Mouse (Mus musculus): ENCODE measurements at regions not wholly inside any gene's neighbourhood (a gene's known extent, or its start where the extent isn't known, plus 50 kb on each side); places are given as distances from the start of the nearest gene placed in this dataset.

- H3K4me3 ChIP-seq (replicated peaks; ENCODE audit: low read length): no peak overlapping the region
- peaks cover 11% of the 10 kb centered on the region for H3K4me1 ChIP-seq (ENCODE audit: control insufficient read depth, insufficient read depth, low read length)
- H3K27me3 ChIP-seq (ENCODE audit: control insufficient read depth, insufficient read depth, low read length): no peaks in the 10 kb centered on the region
- no peaks in the 10 kb centered on the region for H3K36me3 ChIP-seq (ENCODE audit: control insufficient read depth, insufficient read depth, low read length)
- H3K9me3 ChIP-seq (replicated peaks; ENCODE audit: control insufficient read depth, low read length): no peaks in the 10 kb centered on the region
- H3K9ac ChIP-seq (ENCODE audit: low read length): no peak overlapping the region
- no peak overlapping the region for H3K27ac ChIP-seq (ENCODE audit: low read length)
- 0 out of 2 replicates have a peak, but pooled peaks have one; percentile 44 for ATAC-seq (ENCODE audit: insufficient read depth, low FRiP score)
- H3K4me2 ChIP-seq (ENCODE audit: low read depth, low read length): no peak overlapping the region
- WGBS: 26% methylated on average over 2 of the region's 2 CpGs
These were observed 189.6 kb upstream of the Klf4 start for GRCm38 (mm10) chr4:55721834-55722233.

GRCm38 (mm10) chr4:55718438-55718837 lies 186.2 kb upstream of the Klf4 start:
- Histone ChIP-seq H3K36me3 (ENCODE audit: control insufficient read depth, insufficient read depth, low read length) (no peaks in the 10 kb centered on the region), H3K4me2 (ENCODE audit: low read depth, low read length) (no peak overlapping the region), H3K4me1 (ENCODE audit: control insufficient read depth, insufficient read depth, low read length) (peaks cover 11% of the 10 kb centered on the region), H3K27ac (ENCODE audit: low read length) (no peak overlapping the region), H3K9ac (ENCODE audit: low read length) (no peak overlapping the region), H3K9me3 (replicated peaks; ENCODE audit: control insufficient read depth, low read length) (no peaks in the 10 kb centered on the region), H3K27me3 (ENCODE audit: control insufficient read depth, insufficient read depth, low read length) (no peaks in the 10 kb centered on the region), H3K4me3 (replicated peaks; ENCODE audit: low read length) (no peak overlapping the region)
- ATAC-seq (ENCODE audit: insufficient read depth, low FRiP score): no peak
- WGBS: 61% methylated on average over 4 of the region's 4 CpGs

GRCm38 (mm10) chr4:55716161-55716651 lies 183.9 kb upstream of the Klf4 start:
- 67% methylated on average over 5 of the region's 5 CpGs for WGBS
- H3K4me1 ChIP-seq (ENCODE audit: control insufficient read depth, insufficient read depth, low read length): peaks cover 10% of the 10 kb centered on the region
- ATAC-seq (ENCODE audit: insufficient read depth, low FRiP score): no peak
- no peaks in the 10 kb centered on the region for H3K9me3 ChIP-seq (replicated peaks; ENCODE audit: control insufficient read depth, low read length)
- H3K27ac ChIP-seq (ENCODE audit: low read length): no peak overlapping the region
- no peaks in the 10 kb centered on the region for H3K36me3 ChIP-seq (ENCODE audit: control insufficient read depth, insufficient read depth, low read length)
- no peak overlapping the region for H3K4me3 ChIP-seq (replicated peaks; ENCODE audit: low read length)
- H3K27me3 ChIP-seq (ENCODE audit: control insufficient read depth, insufficient read depth, low read length): no peaks in the 10 kb centered on the region
- no peak overlapping the region for H3K9ac ChIP-seq (ENCODE audit: low read length)
- H3K4me2 ChIP-seq (ENCODE audit: low read depth, low read length): no peak overlapping the region

DNA sequence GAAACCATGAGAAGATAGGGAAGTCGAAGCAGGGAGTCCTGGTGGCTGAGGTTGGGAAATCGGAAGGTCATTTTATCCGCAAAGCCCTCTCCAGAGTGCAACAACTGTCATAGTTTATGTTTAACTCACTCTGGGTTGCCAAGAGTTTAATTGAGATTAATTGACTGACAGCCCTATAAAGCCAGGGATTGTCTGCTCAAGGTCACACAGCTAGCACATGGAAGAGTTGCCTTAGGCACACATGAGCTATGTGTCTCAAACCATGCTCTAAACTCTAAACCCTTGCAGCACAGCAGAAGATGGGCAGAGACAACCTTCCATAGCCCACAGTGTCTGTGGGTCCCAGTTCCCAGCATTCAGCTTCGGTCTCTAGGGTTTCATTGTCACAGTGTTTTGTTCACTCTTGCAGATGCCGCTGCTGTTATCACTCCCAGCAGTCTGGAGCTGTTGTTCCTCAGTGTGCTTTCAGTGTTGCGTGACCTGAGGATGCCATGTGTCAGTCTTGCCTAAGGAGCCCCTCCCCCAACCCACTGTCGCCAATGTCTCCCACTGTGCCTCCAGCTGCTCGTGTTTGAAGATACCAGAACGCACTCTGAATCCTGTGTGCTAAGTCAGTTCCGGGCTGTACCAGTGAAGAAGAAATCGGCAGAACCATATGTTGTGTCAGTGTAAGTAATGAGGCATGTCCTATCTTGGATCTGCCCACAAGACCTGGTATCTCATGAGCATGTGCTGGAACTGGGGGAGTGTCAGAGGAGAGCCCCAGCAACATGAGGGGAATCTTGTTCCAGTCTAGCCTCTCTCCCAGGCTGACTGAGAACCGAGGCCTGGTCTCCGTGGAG lies 179.5 kb upstream of the Klf4 start:
- no peaks in the 10 kb centered on the region for H3K9me3 ChIP-seq (replicated peaks; ENCODE audit: control insufficient read depth, low read length)
- no peak overlapping the region for H3K27ac ChIP-seq (ENCODE audit: low read length)
- H3K4me3 ChIP-seq (replicated peaks; ENCODE audit: low read length): no peak overlapping the region
- peaks cover 12% of the 10 kb centered on the region for H3K4me1 ChIP-seq (ENCODE audit: control insufficient read depth, insufficient read depth, low read length)
- H3K9ac ChIP-seq (ENCODE audit: low read length): no peak overlapping the region
- no peak overlapping the region for H3K4me2 ChIP-seq (ENCODE audit: low read depth, low read length)
- 49% methylated on average over 13 of the region's 13 CpGs for WGBS
- no peaks in the 10 kb centered on the region for H3K36me3 ChIP-seq (ENCODE audit: control insufficient read depth, insufficient read depth, low read length)
- H3K27me3 ChIP-seq (ENCODE audit: control insufficient read depth, insufficient read depth, low read length): no peaks in the 10 kb centered on the region
- peak; percentile 37 for ATAC-seq (ENCODE audit: insufficient read depth, low FRiP score)

DNA sequence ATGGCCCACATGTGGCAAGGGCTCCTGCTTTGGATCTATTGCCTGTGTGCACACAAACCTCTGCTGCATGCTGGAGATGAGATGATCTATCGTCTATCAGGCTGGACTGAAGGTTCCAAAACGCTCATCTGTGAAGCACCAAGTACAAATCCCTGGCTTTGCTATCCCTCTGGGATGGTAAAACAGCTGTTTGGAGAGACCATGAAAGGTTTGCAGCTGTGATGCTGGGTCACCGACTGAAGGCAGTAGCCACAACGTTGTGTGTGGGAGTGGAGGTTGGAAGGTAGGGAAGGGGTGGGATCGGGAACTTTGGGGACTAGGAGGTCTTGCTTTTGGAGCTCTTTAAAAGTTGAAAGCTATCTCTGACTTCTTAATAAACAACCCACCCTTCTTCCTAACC lies 178.2 kb upstream of the Klf4 start:
- H3K9me3 ChIP-seq (replicated peaks; ENCODE audit: control insufficient read depth, low read length): no peaks in the 10 kb centered on the region
- H3K27ac ChIP-seq (ENCODE audit: low read length): no peak overlapping the region
- H3K27me3 ChIP-seq (ENCODE audit: control insufficient read depth, insufficient read depth, low read length): no peaks in the 10 kb centered on the region
- no peak overlapping the region for H3K4me2 ChIP-seq (ENCODE audit: low read depth, low read length)
- no peak for ATAC-seq (ENCODE audit: insufficient read depth, low FRiP score)
- no peak overlapping the region for H3K9ac ChIP-seq (ENCODE audit: low read length)
- 71% methylated on average over 5 of the region's 5 CpGs for WGBS
- H3K36me3 ChIP-seq (ENCODE audit: control insufficient read depth, insufficient read depth, low read length): no peaks in the 10 kb centered on the region
- H3K4me3 ChIP-seq (replicated peaks; ENCODE audit: low read length): no peak overlapping the region
- peaks cover 12% of the 10 kb centered on the region for H3K4me1 ChIP-seq (ENCODE audit: control insufficient read depth, insufficient read depth, low read length)

DNA sequence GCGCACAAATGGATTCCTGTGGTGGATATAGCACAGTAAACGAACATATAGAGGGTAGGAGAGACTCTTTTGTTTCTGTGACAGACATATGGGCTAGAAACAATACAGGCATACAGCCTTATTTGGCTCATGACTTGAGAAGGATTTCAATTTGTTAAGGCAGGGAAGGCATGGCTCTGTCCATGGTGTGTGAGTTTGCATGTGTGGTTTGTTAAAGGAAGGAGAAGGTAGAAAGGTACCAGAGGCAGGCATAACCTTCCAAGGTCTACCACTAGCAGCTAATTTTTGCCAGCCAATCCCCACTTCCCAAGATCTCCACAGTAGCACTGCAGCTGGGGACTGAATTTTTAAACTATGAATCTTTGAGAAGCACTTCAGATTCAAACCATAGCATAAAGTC lies 176.5 kb upstream of the Klf4 start:
- Histone ChIP-seq H3K4me1 (ENCODE audit: control insufficient read depth, insufficient read depth, low read length) (peaks cover 12% of the 10 kb centered on the region), H3K27ac (ENCODE audit: low read length) (no peak overlapping the region), H3K27me3 (ENCODE audit: control insufficient read depth, insufficient read depth, low read length) (no peaks in the 10 kb centered on the region), H3K4me3 (replicated peaks; ENCODE audit: low read length) (no peak overlapping the region), H3K4me2 (ENCODE audit: low read depth, low read length) (no peak overlapping the region), H3K36me3 (ENCODE audit: control insufficient read depth, insufficient read depth, low read length) (no peaks in the 10 kb centered on the region), H3K9ac (ENCODE audit: low read length) (no peak overlapping the region), H3K9me3 (replicated peaks; ENCODE audit: control insufficient read depth, low read length) (no peaks in the 10 kb centered on the region)
- ATAC-seq (ENCODE audit: insufficient read depth, low FRiP score): no peak
- 78% methylated on average over 2 of the region's 2 CpGs for WGBS

DNA sequence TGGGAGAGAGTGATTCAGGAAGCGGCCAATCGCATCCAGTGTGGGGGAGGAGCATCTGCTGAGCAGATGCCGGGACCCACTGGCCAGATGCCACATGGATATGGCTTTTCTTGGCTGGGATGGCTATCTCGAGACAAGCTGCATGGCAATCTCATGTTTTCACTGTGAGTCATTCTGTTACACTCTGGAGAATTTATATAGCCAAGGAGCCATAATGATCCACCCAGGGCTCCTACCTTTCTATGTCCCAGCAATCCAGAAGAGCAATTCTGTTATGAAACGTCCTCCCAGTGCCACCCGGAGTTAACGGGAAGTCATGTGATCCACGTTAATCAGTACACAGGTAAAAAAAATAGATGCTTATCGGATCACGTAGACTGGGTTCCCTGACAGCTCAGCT lies 175.7 kb upstream of the Klf4 start:
- Histone ChIP-seq H3K36me3 (ENCODE audit: control insufficient read depth, insufficient read depth, low read length) (no peaks in the 10 kb centered on the region), H3K9ac (ENCODE audit: low read length) (no peak overlapping the region), H3K27ac (ENCODE audit: low read length) (no peak overlapping the region), H3K4me1 (ENCODE audit: control insufficient read depth, insufficient read depth, low read length) (peaks cover 12% of the 10 kb centered on the region), H3K4me3 (replicated peaks; ENCODE audit: low read length) (no peak overlapping the region), H3K4me2 (ENCODE audit: low read depth, low read length) (no peak overlapping the region), H3K9me3 (replicated peaks; ENCODE audit: control insufficient read depth, low read length) (no peaks in the 10 kb centered on the region), H3K27me3 (ENCODE audit: control insufficient read depth, insufficient read depth, low read length) (no peaks in the 10 kb centered on the region)
- WGBS: 76% methylated on average over 10 of the region's 10 CpGs
- ATAC-seq (ENCODE audit: insufficient read depth, low FRiP score): no peak

DNA sequence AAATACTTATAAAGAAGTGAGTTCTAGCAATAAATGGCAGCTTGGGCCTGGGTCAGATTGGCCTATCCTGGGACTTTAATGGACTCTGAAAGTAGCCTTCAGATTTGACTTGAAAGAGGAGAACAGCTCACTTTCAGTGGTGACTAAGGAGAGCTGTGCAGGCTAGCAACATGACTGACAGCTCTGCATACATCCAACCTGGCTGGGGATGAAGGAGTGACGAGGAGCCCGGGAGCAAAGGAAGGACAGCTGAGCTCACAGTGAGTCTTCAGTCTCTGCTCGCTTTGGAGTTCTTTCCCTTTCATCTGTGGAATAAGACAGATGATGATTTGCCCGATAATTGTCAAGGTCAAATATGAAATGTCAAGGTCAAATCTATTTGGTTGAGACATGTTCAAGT lies 172.7 kb upstream of the Klf4 start:
- H3K9ac ChIP-seq (ENCODE audit: low read length): no peak overlapping the region
- H3K4me2 ChIP-seq (ENCODE audit: low read depth, low read length): no peak overlapping the region
- WGBS: 43% methylated on average over 4 of the region's 4 CpGs
- no peaks in the 10 kb centered on the region for H3K36me3 ChIP-seq (ENCODE audit: control insufficient read depth, insufficient read depth, low read length)
- no peaks in the 10 kb centered on the region for H3K27me3 ChIP-seq (ENCODE audit: control insufficient read depth, insufficient read depth, low read length)
- H3K4me1 ChIP-seq (ENCODE audit: control insufficient read depth, insufficient read depth, low read length): peaks cover 2% of the 10 kb centered on the region; the same call in 1 of the 2 replicates
- no peak overlapping the region for H3K4me3 ChIP-seq (replicated peaks; ENCODE audit: low read length)
- H3K9me3 ChIP-seq (replicated peaks; ENCODE audit: control insufficient read depth, low read length): no peaks in the 10 kb centered on the region
- H3K27ac ChIP-seq (ENCODE audit: low read length): no peak overlapping the region
- no peak for ATAC-seq (ENCODE audit: insufficient read depth, low FRiP score)

- H3K27me3 ChIP-seq (ENCODE audit: control insufficient read depth, insufficient read depth, low read length): no peaks in the 10 kb centered on the region
- H3K27ac ChIP-seq (ENCODE audit: low read length): no peak overlapping the region
- no peak overlapping the region for H3K4me3 ChIP-seq (replicated peaks; ENCODE audit: low read length)
- no peak overlapping the region for H3K4me2 ChIP-seq (ENCODE audit: low read depth, low read length)
- no peaks in the 10 kb centered on the region for H3K9me3 ChIP-seq (replicated peaks; ENCODE audit: control insufficient read depth, low read length)
- 74% methylated on average over 2 of the region's 2 CpGs for WGBS
- ATAC-seq (ENCODE audit: insufficient read depth, low FRiP score): no peak
- H3K4me1 ChIP-seq (ENCODE audit: control insufficient read depth, insufficient read depth, low read length): peaks cover 3% of the 10 kb centered on the region; the same call in 1 of the 2 replicates
- H3K9ac ChIP-seq (ENCODE audit: low read length): no peak overlapping the region
- H3K36me3 ChIP-seq (ENCODE audit: control insufficient read depth, insufficient read depth, low read length): no peaks in the 10 kb centered on the region
These were observed 171.2 kb upstream of the Klf4 start for GRCm38 (mm10) chr4:55703346-55703916.

All from stomach, embryonic 16.5 days (tissue).